Mouse (Mus musculus) small intestine, adult 2 months (tissue): ENCODE data around the gene Jade3.

Experiments
- CTCF ChIP-seq: fragments of 200-500 bp; IDR thresholded peaks from 2 replicates; pipeline ENCODE4 v1.5.1; 2012; ENCODE audit warnings: low read depth, mild to moderate bottlenecking, control low read depth, inconsistent platforms, low read length, moderate library complexity, mixed read lengths; ENCODE audit not compliant: insufficient replicate concordance, insufficient read length; ENCODE audit errors: extremely low read depth
- POLR2A ChIP-seq: fragments of 200-500 bp; IDR thresholded peaks from 2 replicates; pipeline ENCODE4 v1.6.1; 2012; ENCODE audit warnings: low read depth, mild to moderate bottlenecking, control low read depth, inconsistent platforms, low read length, moderate library complexity

GRCm38 (mm10) chrX:20549532-20549931 is 124.0 kb downstream of the Jade3 start, which contains the start of gene Rgn:
- TF ChIP-seq CTCF (no peak), POLR2A (no peak)
